Mouse (Mus musculus) mouse embryonic stem cell (cell line): ENCODE measurements around the gene Usp15.

Experiments
- in situ Hi-C, 2 experiments: fragments of 300-500 bp; cut with MboI; formaldehyde crosslinking; loops; 1 replicate in 1 of 2; 3 replicates in 1 of 2; pipeline ENCODE4 v1.14.3; 2019 to 2020; ENCODE audit warnings: low sequenced_read_pairs in 2 of 2, low pct_unique_long_range_greater_than_20kb in 1 of 2, mixed read lengths in 1 of 2; ENCODE audit not compliant: unreplicated experiment in 1 of 2

The Usp15 gene

GRCm38 (mm10) chr10:123183743-123184142 is 13.1 kb downstream of the Usp15 start:
- in situ Hi-C loops = no loop called here

GRCm38 (mm10) chr10:123183243-123183642 is 13.6 kb downstream of the Usp15 start:
- in situ Hi-C loops = no loop called here

GRCm38 (mm10) chr10:123182391-123182790 is 14.4 kb downstream of the Usp15 start:
- in situ Hi-C loops = no loop called here

GRCm38 (mm10) chr10:123175771-123176170 is 21.0 kb downstream of the Usp15 start:
- in situ Hi-C loops = no loop called here

GRCm38 (mm10) chr10:123170898-123171297 is 25.9 kb downstream of the Usp15 start:
- in situ Hi-C loops = no loop called here

GRCm38 (mm10) chr10:123165542-123165941 is 31.3 kb downstream of the Usp15 start:
- in situ Hi-C loops = no loop called here

GRCm38 (mm10) chr10:123160508-123160907 is 36.3 kb downstream of the Usp15 start:
- in situ Hi-C loops = no loop called here

GRCm38 (mm10) chr10:123159316-123159715 is 37.5 kb downstream of the Usp15 start:
- in situ Hi-C loops = no loop called here

- in situ Hi-C loops = no loop called here
These were observed 40.4 kb downstream of the Usp15 start for GRCm38 (mm10) chr10:123156392-123156791.

GRCm38 (mm10) chr10:123155764-123156163 is 41.0 kb downstream of the Usp15 start:
- in situ Hi-C loops = no loop called here

- in situ Hi-C loops = no loop called here
These were observed 43.5 kb downstream of the Usp15 start for GRCm38 (mm10) chr10:123153321-123153720.

- in situ Hi-C loops = no loop called here
These were observed 48.6 kb downstream of the Usp15 start for GRCm38 (mm10) chr10:123148025-123148814.

GRCm38 (mm10) chr10:123147180-123147579 is 49.6 kb downstream of the Usp15 start:
- in situ Hi-C loops = no loop called here

- in situ Hi-C loops = no loop called here
These were observed 50.4 kb downstream of the Usp15 start for GRCm38 (mm10) chr10:123146349-123146748.

GRCm38 (mm10) chr10:123144256-123144655 is 52.5 kb downstream of the Usp15 start:
- in situ Hi-C loops = no loop called here

- in situ Hi-C loops = no loop called here
These were observed 54.3 kb downstream of the Usp15 start for GRCm38 (mm10) chr10:123142395-123143050.

- in situ Hi-C loops = no loop called here
These were observed 61.0 kb downstream of the Usp15 start for GRCm38 (mm10) chr10:123135818-123136217.

GRCm38 (mm10) chr10:123131487-123131886 is 65.3 kb downstream of the Usp15 start:
- in situ Hi-C loops = no loop called here

GRCm38 (mm10) chr10:123120666-123121392 is 76.0 kb downstream of the Usp15 start:
- in situ Hi-C loops = no loop called here
